Mouse (Mus musculus) spleen, adult 2 months (tissue): ENCODE data around the gene Cntnap2.

ENCODE experiments used
- CTCF ChIP-seq: fragments of 200-500 bp; IDR thresholded peaks from 2 replicates; pipeline ENCODE4 v1.5.1; 2011; ENCODE audit warnings: mild to moderate bottlenecking, inconsistent platforms; ENCODE audit not compliant: insufficient read depth, insufficient read length, insufficient replicate concordance; ENCODE audit errors: extremely low read depth
- POLR2A ChIP-seq: fragments of 200-500 bp; IDR thresholded peaks from 2 replicates; pipeline ENCODE4 v1.6.1; 2011; ENCODE audit warnings: low read depth, low read length, inconsistent platforms

DNA sequence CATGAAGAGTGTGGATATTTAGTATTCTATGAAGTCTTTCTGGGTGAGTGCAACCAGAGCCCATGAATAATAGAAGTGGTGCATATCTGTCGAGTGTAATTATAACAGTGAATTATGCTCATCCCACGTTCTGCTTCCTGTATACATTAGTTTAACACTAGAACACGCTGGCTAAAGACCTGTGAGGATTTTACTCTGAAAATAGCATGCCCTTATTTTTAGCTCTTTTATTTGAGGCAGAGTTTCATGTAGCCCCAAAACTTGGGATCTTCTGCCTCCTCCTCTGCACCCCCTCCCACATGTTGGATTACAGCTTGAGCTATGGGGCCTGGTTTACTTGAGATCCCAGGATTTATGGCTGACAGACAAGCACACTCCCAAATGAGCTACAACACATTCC lies 1945.3 kb downstream of the Cntnap2 start:
- TF ChIP-seq POLR2A = no peak
- TF ChIP-seq CTCF = no peak
